Mouse (Mus musculus): ENCODE results near the gene Prm3. TPM values are rescaled to one million over a fixed set of nuclear protein-coding genes. Genes with fewer than 3 reads are reported as not detected.
A peak's percentile ranks its signal among the peaks of the same experiment; 100 is the strongest.

The Prm3 gene
- polyA plus RNA-seq, 1 experiment = not detected

GRCm38 (mm10) chr16:10782377-10783151, 8.2 kb downstream of the Prm3 start:
- H3K4me2 ChIP-seq (ENCODE audit: low read depth) = peak overlapping the region; percentile 79
- no peaks in the 10 kb centered on the region for H3K36me3 ChIP-seq (ENCODE audit: control insufficient read depth, insufficient read depth)
- peak overlapping the region; percentile 64 for H3K4me3 ChIP-seq
- no peaks in the 10 kb centered on the region for H3K27me3 ChIP-seq (ENCODE audit: control insufficient read depth, insufficient read depth, insufficient read length)
- H3ac ChIP-seq (ENCODE audit: control insufficient read depth, insufficient read length) = no peak overlapping the region
- no peak for TF ChIP-seq MAX (IDR thresholded peaks at IDR 0.05; ENCODE audit: low read depth)
- no peak for TF ChIP-seq TCF3 (IDR thresholded peaks at IDR 0.05; ENCODE audit: insufficient read length, low read depth)
- TF ChIP-seq USF1 (IDR thresholded peaks at IDR 0.05; ENCODE audit: low read depth) = no peak
- TF ChIP-seq REST (IDR thresholded peaks at IDR 0.05; ENCODE audit: insufficient read depth, insufficient read length) = no peak
- TF ChIP-seq POLR2AphosphoS2 (IDR thresholded peaks at IDR 0.05; ENCODE audit: insufficient read length, low read depth) = no peak
- no peak for TF ChIP-seq CEBPB (IDR thresholded peaks at IDR 0.05; ENCODE audit: insufficient read depth, poor library complexity, severe bottlenecking)
- no peak for TF ChIP-seq MYOG (IDR thresholded peaks at IDR 0.05; ENCODE audit: control insufficient read depth in 1 of 3, insufficient read depth in 1 of 3, insufficient read length in 2 of 3, low read depth in 2 of 3)
- TF ChIP-seq E2F4 (IDR thresholded peaks at IDR 0.05; ENCODE audit: insufficient read depth) = no peak
- no peak for TF ChIP-seq POLR2A (IDR thresholded peaks at IDR 0.05; ENCODE audit: insufficient read length, low read depth)
- no peak for TF ChIP-seq SRF (IDR thresholded peaks at IDR 0.05; ENCODE audit: control insufficient read depth, insufficient read length, low read depth)
- TF ChIP-seq TCF12 (IDR thresholded peaks at IDR 0.05; ENCODE audit: insufficient read depth, poor library complexity, severe bottlenecking) = no peak
- TF ChIP-seq MYOD1 (IDR thresholded peaks at IDR 0.05; ENCODE audit: control insufficient read depth in 1 of 3, insufficient read length in 2 of 3, low read depth in 2 of 3) = no peak
- peaks cover 5% of the 10 kb centered on the region for H3K79me2 ChIP-seq (ENCODE audit: control insufficient read depth, insufficient read depth)

GRCm38 (mm10) chr16:10781862-10782371, 8.8 kb downstream of the Prm3 start:
- TF ChIP-seq E2F4 (IDR thresholded peaks at IDR 0.05; ENCODE audit: insufficient read depth) (no peak), MYOG (IDR thresholded peaks at IDR 0.05; ENCODE audit: control insufficient read depth in 1 of 3, insufficient read depth in 1 of 3, insufficient read length in 2 of 3, low read depth in 2 of 3) (peak in 1 of 3 experiments; percentile 52), SRF (IDR thresholded peaks at IDR 0.05; ENCODE audit: control insufficient read depth, insufficient read length, low read depth) (no peak), MYOD1 (IDR thresholded peaks at IDR 0.05; ENCODE audit: control insufficient read depth in 1 of 3, insufficient read length in 2 of 3, low read depth in 2 of 3) (peak in 2 of 3 experiments; percentile 32 to 43)
- no peak overlapping the region for H3K4me3 ChIP-seq
- peaks cover 5% of the 10 kb centered on the region for H3K79me2 ChIP-seq (ENCODE audit: control insufficient read depth, insufficient read depth)
- no peak overlapping the region for H3ac ChIP-seq (ENCODE audit: control insufficient read depth, insufficient read length)
- H3K27me3 ChIP-seq (ENCODE audit: control insufficient read depth, insufficient read depth, insufficient read length) = no peaks in the 10 kb centered on the region
- no peaks in the 10 kb centered on the region for H3K36me3 ChIP-seq (ENCODE audit: control insufficient read depth, insufficient read depth)
- peak overlapping the region; percentile 79 for H3K4me2 ChIP-seq (ENCODE audit: low read depth)

- no peaks in the 10 kb centered on the region for H3K36me3 ChIP-seq (ENCODE audit: control insufficient read depth, insufficient read depth)
- H3K4me2 ChIP-seq (ENCODE audit: low read depth) = no peak overlapping the region
- no peak overlapping the region for H3ac ChIP-seq (ENCODE audit: control insufficient read depth, insufficient read length)
- TF ChIP-seq SRF (IDR thresholded peaks at IDR 0.05; ENCODE audit: control insufficient read depth, insufficient read length, low read depth) = no peak
- TF ChIP-seq MYOD1 (IDR thresholded peaks at IDR 0.05; ENCODE audit: control insufficient read depth in 1 of 3, insufficient read length in 2 of 3, low read depth in 2 of 3) = no peak
- TF ChIP-seq POLR2AphosphoS2 (IDR thresholded peaks at IDR 0.05; ENCODE audit: insufficient read length, low read depth) = no peak
- no peak for TF ChIP-seq E2F4 (IDR thresholded peaks at IDR 0.05; ENCODE audit: insufficient read depth)
- no peak for TF ChIP-seq MYOG (IDR thresholded peaks at IDR 0.05; ENCODE audit: control insufficient read depth in 1 of 3, insufficient read depth in 1 of 3, insufficient read length in 2 of 3, low read depth in 2 of 3)
- TF ChIP-seq CEBPB (IDR thresholded peaks at IDR 0.05; ENCODE audit: insufficient read depth, poor library complexity, severe bottlenecking) = no peak
- TF ChIP-seq USF1 (IDR thresholded peaks at IDR 0.05; ENCODE audit: low read depth) = no peak
- no peak for TF ChIP-seq REST (IDR thresholded peaks at IDR 0.05; ENCODE audit: insufficient read depth, insufficient read length)
- TF ChIP-seq TCF12 (IDR thresholded peaks at IDR 0.05; ENCODE audit: insufficient read depth, poor library complexity, severe bottlenecking) = no peak
- TF ChIP-seq TCF3 (IDR thresholded peaks at IDR 0.05; ENCODE audit: insufficient read length, low read depth) = no peak
- no peaks in the 10 kb centered on the region for H3K27me3 ChIP-seq (ENCODE audit: control insufficient read depth, insufficient read depth, insufficient read length)
- peaks cover 5% of the 10 kb centered on the region for H3K79me2 ChIP-seq (ENCODE audit: control insufficient read depth, insufficient read depth)
- no peak overlapping the region for H3K4me3 ChIP-seq
These were observed 10.0 kb downstream of the Prm3 start for GRCm38 (mm10) chr16:10780631-10781120.

GRCm38 (mm10) chr16:10777579-10778160, 13.0 kb downstream of the Prm3 start:
- Histone ChIP-seq H3K79me2 (ENCODE audit: control insufficient read depth, insufficient read depth) (no peaks in the 10 kb centered on the region), H3K4me3 (no peak overlapping the region), H3ac (ENCODE audit: control insufficient read depth, insufficient read length) (no peak overlapping the region), H3K27me3 (ENCODE audit: control insufficient read depth, insufficient read depth, insufficient read length) (no peaks in the 10 kb centered on the region), H3K4me2 (ENCODE audit: low read depth) (no peak overlapping the region), H3K36me3 (ENCODE audit: control insufficient read depth, insufficient read depth) (no peaks in the 10 kb centered on the region)
- TF ChIP-seq POLR2A (IDR thresholded peaks at IDR 0.05; ENCODE audit: insufficient read length, low read depth) = no peak

- no peaks in the 10 kb centered on the region for H3K27me3 ChIP-seq (ENCODE audit: control insufficient read depth, insufficient read depth, insufficient read length)
- no peak overlapping the region for H3K4me3 ChIP-seq
- no peaks in the 10 kb centered on the region for H3K79me2 ChIP-seq (ENCODE audit: control insufficient read depth, insufficient read depth)
- TF ChIP-seq TCF12 (IDR thresholded peaks at IDR 0.05; ENCODE audit: insufficient read depth, poor library complexity, severe bottlenecking) (peak; percentile 38), CEBPB (IDR thresholded peaks at IDR 0.05; ENCODE audit: insufficient read depth, poor library complexity, severe bottlenecking) (0 out of 2 replicates have a peak, but pooled peaks have one; percentile 7), SRF (IDR thresholded peaks at IDR 0.05; ENCODE audit: control insufficient read depth, insufficient read length, low read depth) (no peak), REST (IDR thresholded peaks at IDR 0.05; ENCODE audit: insufficient read depth, insufficient read length) (no peak), TCF3 (IDR thresholded peaks at IDR 0.05; ENCODE audit: insufficient read length, low read depth) (peak; percentile 43), MYOG (IDR thresholded peaks at IDR 0.05; ENCODE audit: control insufficient read depth in 1 of 3, insufficient read depth in 1 of 3, insufficient read length in 2 of 3, low read depth in 2 of 3) (peak; percentile 33 to 91 (median 80)), MYOD1 (IDR thresholded peaks at IDR 0.05; ENCODE audit: control insufficient read depth in 1 of 3, insufficient read length in 2 of 3, low read depth in 2 of 3) (peak; percentile 20 to 94 (median 93))
- peak overlapping the region; percentile 57 for H3K4me2 ChIP-seq (ENCODE audit: low read depth)
- no peak overlapping the region for H3ac ChIP-seq (ENCODE audit: control insufficient read depth, insufficient read length)
- no peaks in the 10 kb centered on the region for H3K36me3 ChIP-seq (ENCODE audit: control insufficient read depth, insufficient read depth)
These were observed 14.4 kb downstream of the Prm3 start for GRCm38 (mm10) chr16:10776322-10776721.
